Mouse (Mus musculus): ENCODE data around the gene Atp2a1.
"Not testable (repeated sequence)": the region's sequence is repeated elsewhere in the genome, so short reads cannot be mapped to it uniquely, and the experiment has no call there.

Gene Atp2a1

GRCm38 (mm10) chr7:126463004-126463403 is at the start of gene Atp2a1:
Atp2a1 (minus strand) TSS chr7:126463108.
- DNase-seq (ENCODE audit: low spot score in 2 of 2): no peak

DNA sequence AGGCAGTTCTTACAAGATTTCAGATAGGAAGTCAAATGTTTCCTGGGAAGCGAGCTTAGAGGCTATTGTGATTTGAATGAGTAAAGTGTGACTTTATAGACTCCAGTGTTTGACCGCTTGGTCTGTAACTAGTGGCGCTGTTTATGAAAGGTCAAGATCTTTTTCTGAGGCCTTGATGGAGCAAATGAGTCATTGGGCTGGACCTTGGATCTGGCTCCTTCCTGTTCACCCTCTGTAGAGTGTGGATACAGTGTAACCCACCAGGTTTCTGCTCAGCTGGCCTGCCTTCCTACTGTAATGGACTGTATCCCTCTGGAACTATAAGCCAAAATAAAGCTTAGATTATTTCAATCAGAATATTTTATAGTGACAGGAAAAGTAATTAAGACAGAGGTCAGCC is 48.4 kb upstream of the Atp2a1 start:
- no peak for DNase-seq (ENCODE audit: low spot score in 2 of 2)

DNA sequence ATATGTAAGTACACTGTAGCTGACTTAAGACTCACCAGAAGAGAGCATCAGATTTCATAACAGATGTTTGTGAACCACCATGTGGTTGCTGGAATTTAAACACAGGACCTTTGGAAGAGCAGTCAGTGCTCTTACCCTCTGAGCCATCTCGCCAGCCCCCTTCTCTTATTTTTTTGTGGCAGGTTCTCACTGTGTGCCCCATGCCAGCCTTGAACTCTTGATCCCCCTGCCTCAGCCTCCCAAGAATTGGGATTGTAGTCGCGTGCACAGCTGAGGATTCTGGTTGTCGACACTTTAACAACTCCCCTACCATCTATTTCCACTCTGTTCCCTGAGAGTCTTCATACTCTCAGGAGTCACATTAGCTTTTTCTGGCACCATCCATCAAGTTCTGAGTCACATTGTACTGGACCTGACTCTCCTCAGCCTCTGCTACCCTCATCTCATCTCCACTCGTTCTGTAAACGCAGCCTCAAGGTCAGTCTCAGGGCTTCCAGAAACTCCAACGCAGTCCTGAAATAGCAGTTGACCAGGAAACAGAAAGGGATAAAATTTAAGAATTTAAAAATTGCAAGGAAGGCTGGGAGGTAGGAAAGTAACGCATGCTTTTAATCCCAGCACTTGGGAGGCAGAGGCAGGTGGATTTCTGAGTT is 44.3 kb upstream of the Atp2a1 start:
- DNase-seq (ENCODE audit: low spot score in 2 of 2): no peak

- no peak for DNase-seq (ENCODE audit: low spot score in 2 of 2)
Observed at GRCm38 (mm10) chr7:126504913-126505312, 42.0 kb upstream of the Atp2a1 start.

GRCm38 (mm10) chr7:126503273-126503878 is 40.5 kb upstream of the Atp2a1 start, which contains the start of gene Atxn2l:
Atxn2l (minus strand) TSS chr7:126503437.
- peak; percentile 99 for DNase-seq (ENCODE audit: low spot score in 2 of 2)

DNA sequence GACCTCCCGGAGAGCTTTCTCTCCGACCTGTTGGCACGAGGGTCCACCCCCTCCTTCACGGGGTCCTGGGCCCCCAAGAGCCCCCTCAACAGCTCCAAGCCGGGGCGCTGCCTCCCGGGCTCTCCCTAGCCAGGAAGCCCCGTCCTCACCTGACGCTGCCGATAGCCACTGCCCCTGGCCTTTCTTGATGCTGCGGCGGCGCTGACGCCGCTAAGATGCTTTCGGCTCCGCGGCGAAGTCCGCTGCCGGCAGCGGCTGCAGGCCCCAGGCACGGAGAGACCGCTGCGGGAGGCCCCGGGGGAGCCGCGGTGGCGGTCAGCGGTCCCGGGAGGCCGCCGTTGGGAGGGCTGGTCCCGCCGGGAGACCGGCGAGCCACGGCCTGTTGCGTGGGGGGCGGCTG is 39.8 kb upstream of the Atp2a1 start:
- no peak for DNase-seq (ENCODE audit: low spot score in 2 of 2)

DNA sequence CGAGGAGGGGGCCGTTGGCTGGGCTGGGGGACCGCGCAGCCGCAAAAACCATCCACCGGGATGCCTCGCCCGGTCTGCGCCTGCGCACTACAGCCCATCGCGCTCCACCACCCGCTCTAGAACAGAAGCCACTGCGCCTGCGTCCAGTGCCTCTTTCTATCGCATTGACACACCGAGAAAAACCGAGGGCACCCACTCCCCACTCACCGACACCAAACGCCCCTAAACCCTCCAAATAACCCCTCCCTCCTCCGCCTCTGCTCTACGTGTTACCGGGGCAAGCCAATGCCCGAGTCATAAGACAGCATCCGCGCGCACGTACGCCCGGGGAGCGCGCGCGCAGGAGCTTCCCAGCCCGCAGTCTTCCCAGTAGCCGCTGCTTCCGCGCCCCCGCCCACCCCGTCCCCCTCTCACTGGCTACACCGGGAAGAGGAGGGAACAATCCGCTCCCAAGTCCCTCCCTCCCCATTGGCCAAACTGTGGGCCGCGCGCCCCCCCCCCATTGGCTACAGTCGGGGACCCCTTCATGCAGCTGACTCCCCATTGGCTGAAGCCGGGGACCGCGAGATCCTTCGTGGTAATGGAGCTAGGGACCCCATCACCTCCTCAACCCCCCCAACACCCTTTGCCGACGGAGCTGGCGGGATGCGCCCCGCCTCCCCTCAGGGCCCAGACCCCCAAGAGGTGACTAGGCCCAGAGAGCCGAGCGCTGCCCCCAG is 39.3 kb upstream of the Atp2a1 start:
- peak; percentile 92 to 94 for DNase-seq (ENCODE audit: low spot score in 2 of 2)

DNA sequence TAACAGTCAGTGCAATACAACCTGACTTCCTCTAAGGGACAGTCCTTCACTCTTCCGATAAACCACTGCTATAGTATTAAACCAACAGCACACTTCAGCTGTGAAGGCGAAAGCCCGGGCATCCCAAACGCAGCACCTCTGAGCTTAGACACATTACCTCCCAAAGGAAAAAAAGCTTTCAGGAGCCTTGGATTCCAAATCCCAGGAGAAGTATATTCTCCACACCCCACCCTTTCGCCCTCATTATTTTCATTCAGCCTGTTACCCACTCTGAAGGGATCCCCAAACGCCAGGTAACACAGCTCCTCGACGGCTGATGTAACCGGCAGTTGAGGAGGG is 38.7 kb upstream of the Atp2a1 start:
- DNase-seq (ENCODE audit: low spot score in 2 of 2): no peak

GRCm38 (mm10) chr7:126499416-126499815 is 36.5 kb upstream of the Atp2a1 start:
- no peak for DNase-seq (ENCODE audit: low spot score in 2 of 2)

DNA sequence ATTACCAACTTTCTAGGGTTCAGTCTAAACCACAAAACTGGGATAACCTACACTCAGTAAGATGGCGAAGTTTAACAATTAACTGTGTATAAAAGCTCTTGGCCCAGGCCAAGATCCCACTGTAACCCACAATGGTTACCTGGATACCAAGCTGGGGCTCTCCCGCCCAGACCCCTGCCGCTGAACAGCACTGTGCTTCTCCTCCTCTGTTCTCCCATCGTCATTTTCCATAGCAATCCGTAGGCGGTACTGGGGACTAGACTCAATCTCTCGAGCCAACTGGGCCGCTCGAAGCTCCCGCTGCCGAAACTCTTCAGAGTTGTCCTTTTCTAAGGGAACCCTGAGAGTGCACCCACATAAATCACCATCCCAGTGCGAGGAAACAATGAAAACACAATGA is 35.1 kb upstream of the Atp2a1 start:
- DNase-seq (ENCODE audit: low spot score in 2 of 2): no peak

- DNase-seq (ENCODE audit: low spot score in 2 of 2): no peak
Observed at GRCm38 (mm10) chr7:126496475-126496874, 33.6 kb upstream of the Atp2a1 start.

GRCm38 (mm10) chr7:126494120-126494519 is 31.2 kb upstream of the Atp2a1 start:
- no peak for DNase-seq (ENCODE audit: low spot score in 2 of 2)

DNA sequence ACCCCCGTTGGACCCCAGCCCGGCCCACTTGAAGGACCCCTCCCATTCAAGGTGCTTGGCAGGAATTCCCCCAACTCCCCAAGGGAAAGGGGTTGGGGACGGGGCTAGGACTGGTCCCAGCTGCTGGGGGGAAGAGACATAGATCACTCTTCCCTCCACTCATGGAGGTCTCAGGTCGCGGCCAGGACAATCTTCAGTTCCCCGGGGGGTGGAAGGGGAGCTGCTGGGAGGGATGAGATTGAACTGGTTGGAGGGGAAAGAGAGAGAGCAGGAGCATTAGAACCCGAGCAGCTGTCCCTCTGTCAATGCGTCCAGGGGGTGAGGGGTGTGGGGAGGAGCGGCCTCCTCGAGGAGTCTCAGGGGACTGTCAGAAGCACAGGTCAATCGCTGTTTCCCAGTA is 29.1 kb upstream of the Atp2a1 start:
- DNase-seq (ENCODE audit: low spot score in 2 of 2): no peak

DNA sequence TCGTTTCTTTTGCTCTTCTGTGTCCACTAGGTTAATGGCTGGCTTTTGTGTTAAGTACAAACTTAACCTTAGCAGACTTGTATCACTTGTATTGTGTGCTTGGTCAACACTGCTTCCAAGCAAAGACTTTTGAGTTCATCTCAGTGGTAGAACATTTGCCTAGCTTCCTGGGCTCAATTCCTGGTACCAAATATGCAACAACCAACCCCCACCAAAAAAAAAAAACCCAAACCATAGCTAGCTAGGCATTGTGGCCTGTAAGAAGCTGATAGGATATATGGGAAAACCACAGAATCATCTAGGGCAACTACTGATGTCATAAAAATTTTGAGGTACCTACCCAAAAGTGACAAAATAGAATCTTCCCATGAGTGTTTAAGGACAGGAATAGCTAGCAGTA is 28.1 kb upstream of the Atp2a1 start:
- no peak for DNase-seq (ENCODE audit: low spot score in 2 of 2)

- DNase-seq (ENCODE audit: low spot score in 2 of 2): not testable (repeated sequence)
Observed at GRCm38 (mm10) chr7:126487617-126488385, 24.9 kb upstream of the Atp2a1 start.

GRCm38 (mm10) chr7:126487052-126487483 is 24.2 kb upstream of the Atp2a1 start, which contains the start of gene Tufm:
Tufm (plus strand) TSS chr7:126487361.
- peak; percentile 91 to 92 for DNase-seq (ENCODE audit: low spot score in 2 of 2)

- no peak for DNase-seq (ENCODE audit: low spot score in 2 of 2)
Observed at GRCm38 (mm10) chr7:126482392-126482871, 19.5 kb upstream of the Atp2a1 start.

- no peak for DNase-seq (ENCODE audit: low spot score in 2 of 2)
Observed at GRCm38 (mm10) chr7:126481699-126482098, 18.8 kb upstream of the Atp2a1 start.

DNA sequence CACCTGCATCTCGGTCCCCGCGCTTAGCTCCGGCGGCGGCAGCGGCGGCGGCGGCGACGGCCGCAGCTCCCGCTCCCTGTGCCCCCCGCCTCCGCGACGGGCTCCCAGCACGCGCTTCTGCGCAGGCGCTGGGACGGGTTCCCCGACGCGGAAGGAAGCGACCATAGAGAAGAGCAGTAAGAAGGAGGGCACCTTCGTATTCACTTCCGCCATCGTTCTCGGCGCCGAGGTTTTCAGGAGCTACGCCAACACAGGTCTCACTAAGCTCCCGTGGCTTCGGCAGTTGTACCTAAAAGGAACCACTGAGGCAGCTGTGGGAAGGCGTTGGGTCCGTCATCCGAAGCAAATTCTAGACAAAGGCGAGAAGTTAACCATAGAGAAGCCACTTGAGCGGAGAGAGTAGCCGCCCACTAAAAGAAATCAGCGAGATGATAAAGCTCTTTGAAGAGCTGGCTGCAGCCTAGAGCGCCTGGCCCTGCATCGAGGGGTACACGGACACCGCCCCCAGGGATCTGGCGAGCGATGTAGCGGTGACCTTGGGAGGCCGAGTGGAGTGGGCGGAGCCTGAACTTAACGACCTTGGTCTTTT is 12.2 kb upstream of the Atp2a1 start, which contains the start of gene Sh2b1:
Sh2b1 (minus strand) TSS at position 432 of the 589 bp plus-strand sequence.
- DNase-seq (ENCODE audit: low spot score in 2 of 2): peak; percentile 89

DNA sequence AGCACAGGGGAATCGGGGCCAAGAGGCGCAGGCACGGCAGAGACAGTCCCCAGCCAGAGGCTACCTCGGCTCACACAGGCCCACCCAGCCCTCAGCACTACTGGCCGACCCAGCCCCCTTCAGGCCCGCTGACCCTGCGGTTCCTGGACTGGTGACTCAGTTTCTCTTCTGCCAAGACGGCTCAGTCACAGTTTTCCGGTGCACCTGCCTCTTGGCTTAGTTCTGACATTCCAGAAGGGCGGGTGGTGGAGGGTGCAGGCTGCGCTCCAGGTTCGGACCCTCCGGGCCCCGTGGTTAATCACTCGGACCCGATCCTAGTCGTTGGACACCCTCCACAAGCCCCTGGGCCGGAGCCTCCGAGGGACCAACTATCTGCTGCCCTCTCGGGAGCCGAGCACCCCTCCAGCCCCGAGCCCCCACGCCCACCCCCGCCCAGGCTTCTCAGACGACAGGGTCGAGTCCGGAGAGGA is 11.6 kb upstream of the Atp2a1 start:
- DNase-seq (ENCODE audit: low spot score in 2 of 2): peak; percentile 34 to 50

- DNase-seq (ENCODE audit: low spot score in 2 of 2): no peak
Observed at GRCm38 (mm10) chr7:126473470-126474086, 10.7 kb upstream of the Atp2a1 start.
